18 mouse cellular contexts compared by ENCODE assay signal in the genomic region with DNA sequence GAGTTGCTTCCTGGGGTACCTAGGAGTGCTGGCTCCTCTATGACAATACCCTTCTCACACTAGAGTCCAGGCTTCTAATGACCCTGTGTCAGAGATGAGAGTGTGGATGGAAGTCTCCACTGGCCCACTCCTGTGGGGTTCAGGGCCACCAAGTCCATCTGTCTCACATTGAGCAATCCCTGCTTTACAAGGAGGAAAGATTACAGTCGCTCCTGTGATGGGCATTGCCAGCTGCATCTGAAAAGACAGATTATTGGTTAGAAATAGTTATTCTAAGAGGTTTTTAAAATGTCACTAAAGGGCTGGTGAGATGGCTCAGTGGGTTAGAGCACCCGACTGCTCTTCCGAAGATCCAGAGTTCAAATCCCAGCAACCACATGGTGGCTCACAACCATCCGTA.
"Had no signal": no experiment of that assay in that cellular context is flagged by ENCODE, and none has a peak within 500 bp of the region (broad histone marks: within the 10 kb centered on the region; RNA-seq: fewer than 3 reads in every experiment).

No protein-coding gene starts in this region.

- H3K27me3 ChIP-seq: heart, embryonic 15.5 days; hindbrain, embryonic 12.5 days; hindbrain, embryonic 15.5 days; intestine, embryonic 15.5 days; kidney, embryonic 15.5 days had no signal

- H3K4me3 ChIP-seq: heart, embryonic 10.5 days; heart, embryonic 12.5 days; heart, embryonic 13.5 days; heart, embryonic 15.5 days; hindbrain, embryonic 10.5 days; hindbrain, embryonic 12.5 days; hindbrain, embryonic 13.5 days; hindbrain, embryonic 15.5 days; intestine, embryonic 15.5 days; kidney, embryonic 15.5 days; layer of hippocampus, adult 2 months had no signal

- ATAC-seq: hindbrain, embryonic 16.5 days; hindbrain, postnatal 0 days; inflammation-experienced regulatory T-cells, adult 6 months; intestine, embryonic 16.5 days; intestine, postnatal 0 days had no signal

- H3K36me3 ChIP-seq: heart, embryonic 10.5 days; heart, embryonic 12.5 days; heart, embryonic 13.5 days; heart, embryonic 15.5 days; hindbrain, embryonic 10.5 days; hindbrain, embryonic 12.5 days; hindbrain, embryonic 13.5 days; hindbrain, embryonic 15.5 days; intestine, embryonic 15.5 days had no signal

- H3K4me2 ChIP-seq: heart, embryonic 11.5 days; heart, embryonic 12.5 days; heart, embryonic 13.5 days; heart, embryonic 15.5 days; hindbrain, embryonic 12.5 days; hindbrain, embryonic 13.5 days; hindbrain, embryonic 14.5 days; hindbrain, embryonic 15.5 days; intestine, embryonic 15.5 days; kidney, embryonic 15.5 days had no signal
